Mouse (Mus musculus) bone marrow macrophage, adult 2 months (primary cell): ENCODE results near the gene Exoc7. TPM values are rescaled to one million over a fixed set of nuclear protein-coding genes. Genes with fewer than 3 reads are reported as not detected.

ENCODE experiments used
- H3K27ac ChIP-seq: 2 replicates; pipeline ENCODE4 v1.5.1; 2012; ENCODE audit warnings: low read depth, low read length; ENCODE audit not compliant: insufficient read depth
- H3K4me1 ChIP-seq: 2 replicates; pipeline ENCODE4 v1.6.1; 2012; ENCODE audit warnings: low read length; ENCODE audit not compliant: control insufficient read depth, insufficient read depth
- H3K4me3 ChIP-seq: 2 replicates; pipeline ENCODE4 v1.5.1; 2012; ENCODE audit warnings: mild to moderate bottlenecking, low read length, moderate library complexity; ENCODE audit not compliant: insufficient read depth
- CTCF ChIP-seq: IDR thresholded peaks from 2 replicates; pipeline ENCODE4 v1.5.1; 2012; ENCODE audit warnings: low read depth, mild to moderate bottlenecking, low read length, moderate library complexity
- POLR2A ChIP-seq: IDR thresholded peaks from 2 replicates; pipeline ENCODE4 v1.6.1; 2012; ENCODE audit warnings: mild to moderate bottlenecking, low read depth, low read length, borderline replicate concordance
- polyA plus RNA-seq: library from polyadenylated mRNA; stranded (reverse); fragments of >200 nt; gene quantifications from 2 replicates; pipeline ENCODE4 v1.2.4, GENCODE M21; 2012; ENCODE audit not compliant: missing spikeins, insufficient read depth, insufficient read length

Exoc7 gene
- polyA plus RNA-seq, 1 experiment = 88.2 TPM

- Histone ChIP-seq H3K4me3 (peak within 1 kb of the TSS; percentile 60), H3K4me1 (0 out of 2 replicates have a peak, but pooled peaks cover 2% of the 10 kb centered on the region), H3K27ac (no peak within 1 kb of the TSS)
- TF ChIP-seq CTCF (peak; percentile 51), POLR2A (no peak)
These were observed 28.4 kb upstream of the Exoc7 start, which contains the start of gene Foxj1 for GRCm38 (mm10) chr11:116335244-116336036. TSS of gene Foxj1 (minus strand) at chr11:116335399.

- peak overlapping the region; percentile 9; the same call in 1 of the 2 replicates for H3K4me3 ChIP-seq
- no peak overlapping the region for H3K27ac ChIP-seq
- no peak for TF ChIP-seq CTCF
- TF ChIP-seq POLR2A = no peak
- H3K4me1 ChIP-seq = 0 out of 2 replicates have a peak, but pooled peaks cover 2% of the 10 kb centered on the region
These were observed 27.4 kb upstream of the Exoc7 start for GRCm38 (mm10) chr11:116334417-116334782.

GRCm38 (mm10) chr11:116333526-116334416, 26.7 kb upstream of the Exoc7 start:
- Histone ChIP-seq H3K27ac (no peak overlapping the region), H3K4me1 (0 out of 2 replicates have a peak, but pooled peaks cover 2% of the 10 kb centered on the region), H3K4me3 (no peak overlapping the region)
- TF ChIP-seq CTCF (no peak), POLR2A (no peak)

- H3K4me1 ChIP-seq = 0 out of 2 replicates have a peak, but pooled peaks cover 2% of the 10 kb centered on the region
- TF ChIP-seq POLR2A = no peak
- no peak for TF ChIP-seq CTCF
These were observed 25.9 kb upstream of the Exoc7 start for GRCm38 (mm10) chr11:116332983-116333270.

GRCm38 (mm10) chr11:116332232-116332982, 25.4 kb upstream of the Exoc7 start:
- H3K4me3 ChIP-seq = no peak overlapping the region
- 0 out of 2 replicates have a peak, but pooled peaks cover 2% of the 10 kb centered on the region for H3K4me1 ChIP-seq
- TF ChIP-seq POLR2A = no peak
- TF ChIP-seq CTCF = no peak
- H3K27ac ChIP-seq = no peak overlapping the region

More at GRCm38 (mm10) chr11:116332983-116333270, 25.9 kb upstream of the Exoc7 start:
- Histone ChIP-seq H3K27ac (no peak overlapping the region), H3K4me3 (no peak overlapping the region)

GRCm38 (mm10) chr11:116330211-116330518, 23.1 kb upstream of the Exoc7 start:
- H3K27ac ChIP-seq = no peak overlapping the region
- 0 out of 2 replicates have a peak, but pooled peaks cover 2% of the 10 kb centered on the region for H3K4me1 ChIP-seq
- TF ChIP-seq POLR2A (no peak), CTCF (no peak)
- no peak overlapping the region for H3K4me3 ChIP-seq

- Histone ChIP-seq H3K27ac (no peak overlapping the region), H3K4me3 (no peak overlapping the region), H3K4me1 (peaks cover 4% of the 10 kb centered on the region)
- TF ChIP-seq CTCF (no peak), POLR2A (no peak)
These were observed 22.5 kb upstream of the Exoc7 start for GRCm38 (mm10) chr11:116329314-116330210.

GRCm38 (mm10) chr11:116326963-116327603, 20.1 kb upstream of the Exoc7 start:
- Histone ChIP-seq H3K4me3 (no peak overlapping the region), H3K27ac (no peak overlapping the region), H3K4me1 (peaks cover 5% of the 10 kb centered on the region)
- TF ChIP-seq CTCF (no peak), POLR2A (no peak)
